Mouse (Mus musculus) liver, embryonic 16.5 days (tissue): ENCODE measurements at regions not wholly inside any gene's neighbourhood (a gene's known extent, or its start where the extent isn't known, plus 50 kb on each side); places are given as distances from the start of the nearest gene placed in this dataset.
"Not testable (repeated sequence)": the region's sequence is repeated elsewhere in the genome, so short reads cannot be mapped to it uniquely, and the experiment has no call there.

ENCODE experiments used
- ATAC-seq: fragments of 200-750 bp; cut with Nextera tagmentation; 2 replicates; pipeline ENCODE4 v1.8.0; 2017; ENCODE audit warnings: low read depth, mild to moderate bottlenecking, moderate number of reproducible peaks, moderate library complexity
- H3K27ac ChIP-seq: fragments of 300-500 bp; sonication (generic); 2 replicates; pipeline ENCODE4 v1.5.1; 2014; ENCODE audit warnings: mild to moderate bottlenecking, low read length
- H3K27me3 ChIP-seq: fragments of 300-500 bp; sonication (generic); 2 replicates; pipeline ENCODE4 v1.6.1; 2014; ENCODE audit warnings: low read depth, low read length, mixed read lengths; ENCODE audit not compliant: control insufficient read depth, insufficient read depth
- H3K36me3 ChIP-seq: fragments of 300-500 bp; sonication (generic); 2 replicates; pipeline ENCODE4 v1.6.1; 2014; ENCODE audit warnings: mild to moderate bottlenecking; ENCODE audit not compliant: control insufficient read depth, insufficient read depth
- H3K4me1 ChIP-seq: fragments of 300-500 bp; sonication (generic); 2 replicates; pipeline ENCODE4 v1.6.1; 2014; ENCODE audit warnings: low read depth, low read length, mixed read lengths; ENCODE audit not compliant: control insufficient read depth
- H3K4me2 ChIP-seq: fragments of 300-500 bp; sonication (generic); 2 replicates; pipeline ENCODE4 v1.6.1; 2014; ENCODE audit warnings: low read depth, low read length, mixed read lengths
- H3K4me3 ChIP-seq: fragments of 300-500 bp; sonication (generic); 2 replicates; pipeline ENCODE4 v1.5.1; 2014; ENCODE audit warnings: low read depth, mild to moderate bottlenecking, low read length
- H3K9ac ChIP-seq: fragments of 300-500 bp; sonication (generic); 2 replicates; pipeline ENCODE4 v1.6.1; 2014; ENCODE audit warnings: low read depth, low read length
- H3K9me3 ChIP-seq: fragments of 300-500 bp; sonication (generic); replicated peaks from 2 replicates; pipeline ENCODE4 v1.6.1; 2016; ENCODE audit warnings: low read length; ENCODE audit not compliant: control insufficient read depth
- WGBS: fragments of 180-500 bp; shearing (Covaris S2); extraction: QIAGEN DNeasy Blood & Tissue Kit; methylation state at CpG from one replicate; pipeline ENCODE4 v1.1.7; 2014; ENCODE audit not compliant: insufficient replicate concordance; 5-methylcytosine and 5-hydroxymethylcytosine counted together

- ATAC-seq = no peak
- no peaks in the 10 kb centered on the region for H3K27me3 ChIP-seq
- H3K4me1 ChIP-seq = no peaks in the 10 kb centered on the region
- H3K36me3 ChIP-seq = no peaks in the 10 kb centered on the region
- no peak overlapping the region for H3K4me2 ChIP-seq
- H3K9ac ChIP-seq = no peak overlapping the region
- H3K27ac ChIP-seq = no peak overlapping the region
- 58% methylated on average over 11 of the region's 11 CpGs for WGBS
- no peak overlapping the region for H3K4me3 ChIP-seq
- no peaks in the 10 kb centered on the region for H3K9me3 ChIP-seq
Observed at GRCm38 (mm10) chr15:96064499-96065217, 222.7 kb upstream of the Arid2 start.

- H3K9ac ChIP-seq = no peak overlapping the region
- H3K27me3 ChIP-seq = no peaks in the 10 kb centered on the region
- H3K27ac ChIP-seq = no peak overlapping the region
- no peaks in the 10 kb centered on the region for H3K4me1 ChIP-seq
- H3K4me3 ChIP-seq = no peak overlapping the region
- H3K4me2 ChIP-seq = no peak overlapping the region
- H3K36me3 ChIP-seq = no peaks in the 10 kb centered on the region
- peak; percentile 54 for ATAC-seq
- H3K9me3 ChIP-seq = no peaks in the 10 kb centered on the region
- 51% methylated on average over 9 of the region's 9 CpGs for WGBS
Observed at GRCm38 (mm10) chr15:96075615-96076014, 211.7 kb upstream of the Arid2 start.

GRCm38 (mm10) chr15:96077756-96078155, 209.6 kb upstream of the Arid2 start:
- ATAC-seq = no peak
- H3K27me3 ChIP-seq = no peaks in the 10 kb centered on the region
- no peak overlapping the region for H3K9ac ChIP-seq
- WGBS = 38% methylated on average over 5 of the region's 5 CpGs
- no peaks in the 10 kb centered on the region for H3K4me1 ChIP-seq
- no peaks in the 10 kb centered on the region for H3K36me3 ChIP-seq
- no peaks in the 10 kb centered on the region for H3K9me3 ChIP-seq
- H3K4me3 ChIP-seq = no peak overlapping the region
- no peak overlapping the region for H3K4me2 ChIP-seq
- H3K27ac ChIP-seq = no peak overlapping the region

- Histone ChIP-seq H3K27me3 (no peaks in the 10 kb centered on the region), H3K9ac (no peak overlapping the region), H3K4me2 (no peak overlapping the region), H3K36me3 (no peaks in the 10 kb centered on the region), H3K27ac (no peak overlapping the region), H3K9me3 (no peaks in the 10 kb centered on the region), H3K4me3 (no peak overlapping the region), H3K4me1 (no peaks in the 10 kb centered on the region)
- WGBS = 44% methylated on average over 2 of the region's 2 CpGs
- ATAC-seq = no peak
Observed at GRCm38 (mm10) chr15:96078580-96078979, 208.7 kb upstream of the Arid2 start.

GRCm38 (mm10) chr15:96089676-96090075, 197.6 kb upstream of the Arid2 start:
- Histone ChIP-seq H3K9me3 (no peaks in the 10 kb centered on the region), H3K4me1 (no peaks in the 10 kb centered on the region), H3K36me3 (no peaks in the 10 kb centered on the region), H3K4me2 (no peak overlapping the region), H3K27ac (no peak overlapping the region), H3K27me3 (no peaks in the 10 kb centered on the region), H3K9ac (no peak overlapping the region), H3K4me3 (no peak overlapping the region)
- ATAC-seq = no peak
- WGBS = 69% methylated on average over 9 of the region's 9 CpGs

GRCm38 (mm10) chr15:96096438-96096837, 190.9 kb upstream of the Arid2 start:
- H3K4me3 ChIP-seq = no peak overlapping the region
- H3K36me3 ChIP-seq = no peaks in the 10 kb centered on the region
- no peaks in the 10 kb centered on the region for H3K9me3 ChIP-seq
- no peak overlapping the region for H3K4me2 ChIP-seq
- no peak overlapping the region for H3K9ac ChIP-seq
- H3K27me3 ChIP-seq = no peaks in the 10 kb centered on the region
- H3K4me1 ChIP-seq = no peaks in the 10 kb centered on the region
- ATAC-seq = no peak
- no peak overlapping the region for H3K27ac ChIP-seq
- WGBS = 57% methylated on average over 3 of the region's 3 CpGs

GRCm38 (mm10) chr15:96098821-96099220, 188.5 kb upstream of the Arid2 start:
- Histone ChIP-seq H3K36me3 (no peaks in the 10 kb centered on the region), H3K4me3 (no peak overlapping the region), H3K9me3 (no peaks in the 10 kb centered on the region), H3K27me3 (no peaks in the 10 kb centered on the region), H3K4me2 (no peak overlapping the region), H3K4me1 (no peaks in the 10 kb centered on the region), H3K27ac (no peak overlapping the region), H3K9ac (no peak overlapping the region)
- 58% methylated on average over 5 of the region's 5 CpGs for WGBS
- no peak for ATAC-seq

GRCm38 (mm10) chr15:96099844-96100640, 187.3 kb upstream of the Arid2 start:
- ATAC-seq, H3K9ac ChIP-seq, H3K36me3 ChIP-seq, H3K27ac ChIP-seq, H3K4me1 ChIP-seq, H3K4me2 ChIP-seq, H3K9me3 ChIP-seq, H3K27me3 ChIP-seq, H3K4me3 ChIP-seq: not testable (repeated sequence)
- 57% methylated on average over 11 of the region's 13 CpGs for WGBS

GRCm38 (mm10) chr15:96103737-96104136, 183.6 kb upstream of the Arid2 start:
- no peaks in the 10 kb centered on the region for H3K36me3 ChIP-seq
- 38% methylated on average over 6 of the region's 6 CpGs for WGBS
- H3K27ac ChIP-seq = no peak overlapping the region
- H3K9me3 ChIP-seq = no peaks in the 10 kb centered on the region
- no peak overlapping the region for H3K9ac ChIP-seq
- H3K4me3 ChIP-seq = no peak overlapping the region
- H3K27me3 ChIP-seq = no peaks in the 10 kb centered on the region
- H3K4me1 ChIP-seq = no peaks in the 10 kb centered on the region
- H3K4me2 ChIP-seq = no peak overlapping the region
- ATAC-seq = no peak
